Mouse (Mus musculus): ENCODE results near the gene Vdac1.

The Vdac1 gene

GRCm38 (mm10) chr11:52437123-52437522 is 76.5 kb downstream of the Vdac1 start:
- DNase-seq (ENCODE audit: low read depth, low spot score), result no peak
- Histone ChIP-seq H3K36me3 (ENCODE audit: control insufficient read depth, insufficient read depth, low read length, poor library complexity, severe bottlenecking) (no peaks in the 10 kb centered on the region), H3K27me3 (ENCODE audit: control insufficient read depth, insufficient read depth, low read length, poor library complexity, severe bottlenecking) (no peaks in the 10 kb centered on the region)

Measured in splenic B cell, adult 2 months (primary cell).